Mouse (Mus musculus) thymus, postnatal 25 days (tissue): ENCODE data around the gene Eml1.

Source experiments
- DNase-seq: peaks from one replicate; pipeline ENCODE4 v3.0.0; 2022

Gene Eml1

DNA sequence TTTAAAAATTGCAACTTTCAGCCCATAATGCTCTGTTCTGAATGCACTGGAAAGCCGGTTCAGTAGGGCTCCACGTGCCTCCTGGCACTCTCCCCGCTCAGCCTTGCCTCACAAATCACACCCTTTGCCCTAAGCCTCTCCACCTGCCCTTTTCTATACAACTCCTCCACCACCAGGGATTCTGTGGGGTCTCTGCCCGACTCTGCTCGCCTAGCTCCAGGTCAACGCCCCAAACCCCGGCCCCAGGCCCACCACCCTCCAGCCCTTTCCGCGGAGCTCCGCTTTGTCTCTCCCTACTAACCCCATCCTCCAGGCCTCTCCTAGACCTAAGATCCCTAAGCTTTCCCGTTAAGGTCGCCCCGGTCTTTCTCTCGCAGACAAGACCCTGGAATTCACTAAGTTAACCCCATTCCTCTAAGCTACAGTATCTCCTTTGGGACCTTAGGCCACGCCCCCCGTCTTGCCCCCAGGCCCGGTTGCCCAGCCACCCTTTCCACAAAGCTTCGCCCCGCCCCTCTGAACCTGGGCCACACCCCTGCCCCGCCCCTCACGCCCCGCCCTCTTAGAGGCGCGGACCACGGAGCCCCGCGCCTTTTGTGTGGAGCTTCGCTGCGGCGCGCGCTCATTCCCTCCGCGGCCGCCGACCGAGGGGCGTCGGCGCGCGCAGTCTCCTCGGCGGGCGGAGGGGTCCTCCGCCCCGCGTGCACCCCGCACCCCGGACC, 183.5 kb downstream of the Eml1 start, which contains the start of gene Evl:
Evl (plus strand) TSS at position 601 of the 722 bp plus-strand sequence.
- DNase-seq: peak; percentile 87

DNA sequence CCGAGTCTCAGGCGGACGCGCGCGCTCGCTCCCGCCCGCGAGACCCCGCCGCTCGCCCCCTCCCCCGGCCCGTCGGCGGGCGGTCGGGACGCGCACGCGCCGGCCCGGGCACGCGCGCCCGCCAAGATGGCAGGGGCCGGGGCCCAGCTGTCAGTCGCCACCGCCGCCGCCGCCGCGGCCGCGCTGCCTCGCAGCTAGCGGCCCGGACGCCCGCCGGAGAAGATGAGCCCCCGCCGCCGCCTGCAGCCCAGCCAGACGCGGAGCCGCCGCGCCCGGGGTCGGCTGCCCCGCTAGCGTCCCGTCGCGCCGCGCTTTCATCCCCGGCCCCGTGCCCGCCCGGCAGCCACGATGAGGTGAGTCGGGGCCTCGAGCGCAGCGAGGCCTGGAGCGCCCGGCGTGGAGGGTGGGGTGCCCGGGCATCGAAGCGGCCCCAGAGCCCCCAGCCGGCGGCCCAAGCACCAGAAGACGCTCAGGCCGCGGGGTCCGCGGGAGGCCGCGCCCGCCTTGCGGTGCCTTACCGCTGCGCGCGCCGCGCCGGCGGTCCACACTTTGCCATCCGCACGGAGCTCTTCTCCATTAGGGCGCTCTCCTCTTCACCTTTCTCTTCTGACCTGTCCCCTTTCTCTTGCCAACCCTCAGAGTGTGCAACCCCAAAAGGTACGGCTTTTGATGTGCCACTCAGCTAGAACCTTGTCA, 184.3 kb downstream of the Eml1 start:
- DNase-seq: peak; percentile 62

DNA sequence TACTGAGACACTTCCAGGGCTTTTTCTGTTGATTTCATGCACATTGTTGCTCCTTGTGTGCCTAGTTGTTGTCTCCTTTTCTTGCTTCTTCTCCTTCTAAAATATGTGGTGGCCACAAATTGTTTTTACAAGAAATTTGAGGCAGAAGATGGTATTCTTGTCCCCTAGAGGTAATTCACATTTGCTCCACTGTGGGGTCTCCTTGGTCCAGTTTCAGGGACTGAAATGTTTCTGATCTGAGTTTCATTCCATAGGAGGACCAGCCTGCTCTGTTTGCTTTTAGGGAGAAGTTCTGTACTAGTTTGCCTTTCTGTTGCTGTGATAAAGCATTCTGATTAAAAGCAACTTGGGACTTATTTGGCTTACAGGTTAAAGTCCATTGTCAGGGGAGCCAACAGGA, 187.4 kb downstream of the Eml1 start:
- no peak for DNase-seq

DNA sequence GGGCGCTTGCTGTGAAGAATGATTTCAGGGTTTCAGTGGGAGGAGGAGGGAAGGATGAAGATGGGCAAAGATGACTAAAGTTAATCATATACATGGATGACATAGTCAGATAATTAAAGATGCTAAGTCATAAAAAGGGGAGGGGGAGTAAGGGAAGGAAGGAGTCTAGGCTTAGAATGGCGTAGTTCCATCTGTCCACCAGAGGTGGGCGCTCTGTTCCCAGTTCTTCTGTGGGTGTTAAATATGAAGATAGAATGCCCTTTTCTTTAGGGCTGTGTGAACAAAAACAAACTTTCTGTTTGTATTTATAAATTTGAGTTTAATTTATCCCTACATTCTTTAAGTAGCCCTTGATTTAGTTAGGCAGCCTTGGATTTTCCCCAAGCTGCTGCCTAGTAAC, 192.5 kb downstream of the Eml1 start:
- peak; percentile 22 for DNase-seq

DNA sequence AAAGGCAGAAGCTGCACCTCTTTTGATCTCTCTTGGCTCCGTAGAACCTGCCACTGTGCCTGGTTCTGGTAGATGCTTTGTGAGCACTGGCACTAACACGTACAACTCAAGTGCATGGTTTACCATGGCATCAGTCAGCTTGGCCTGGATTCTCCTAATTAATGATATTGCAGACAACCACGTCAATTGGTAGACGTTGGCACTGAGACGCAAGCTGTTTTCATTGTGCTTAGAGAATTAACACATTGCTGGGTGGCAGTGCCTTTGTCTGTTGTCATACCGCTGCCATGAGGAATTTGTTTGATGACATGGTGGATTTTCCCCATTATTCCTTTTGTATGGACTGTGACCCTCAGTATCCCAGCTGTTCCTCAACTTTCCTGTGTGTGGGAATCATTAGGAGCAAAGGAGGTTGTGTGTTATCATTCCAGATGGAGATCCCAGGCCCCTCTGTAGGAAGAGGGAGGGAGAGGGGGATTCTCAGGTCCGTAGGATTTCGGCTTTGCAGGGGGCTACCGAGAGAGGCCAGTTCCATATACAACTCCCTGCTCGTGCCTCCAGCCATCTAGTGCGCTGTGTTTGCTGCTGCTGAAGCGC, 194.3 kb downstream of the Eml1 start:
- DNase-seq: no peak

DNA sequence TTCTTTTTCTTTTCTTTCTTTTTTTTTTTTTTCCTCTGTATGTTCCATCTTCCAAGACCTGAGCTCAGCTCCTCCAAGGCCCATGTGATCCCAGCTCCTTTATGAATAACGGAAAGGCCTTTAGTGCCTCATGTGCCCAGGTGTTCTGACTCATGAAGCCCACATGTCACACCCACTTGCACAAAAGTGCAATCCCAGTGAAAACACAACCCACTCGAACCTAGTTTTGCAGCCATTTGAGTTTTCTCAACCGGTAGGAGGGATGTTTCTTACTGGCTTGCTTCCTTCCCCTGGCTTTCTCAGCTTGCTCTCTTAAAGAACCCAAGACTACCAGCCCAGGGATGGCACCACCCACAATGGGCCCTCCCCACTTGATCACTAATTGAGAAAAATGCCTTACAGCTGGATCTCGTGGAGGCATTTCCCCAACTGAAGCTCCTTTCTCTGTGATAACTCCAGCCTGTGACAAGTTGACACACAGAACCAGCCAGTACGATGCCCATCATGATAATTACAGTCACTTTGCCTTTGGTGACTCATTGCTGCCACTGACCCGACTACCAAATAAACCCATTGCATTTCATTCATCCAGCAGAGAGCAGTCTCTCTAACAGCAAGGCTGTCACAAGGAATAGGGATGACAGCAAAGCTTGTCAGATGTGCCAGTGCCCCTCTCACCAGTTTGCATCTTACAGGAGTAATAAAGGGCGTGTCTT, 208.6 kb downstream of the Eml1 start:
- no peak for DNase-seq

DNA sequence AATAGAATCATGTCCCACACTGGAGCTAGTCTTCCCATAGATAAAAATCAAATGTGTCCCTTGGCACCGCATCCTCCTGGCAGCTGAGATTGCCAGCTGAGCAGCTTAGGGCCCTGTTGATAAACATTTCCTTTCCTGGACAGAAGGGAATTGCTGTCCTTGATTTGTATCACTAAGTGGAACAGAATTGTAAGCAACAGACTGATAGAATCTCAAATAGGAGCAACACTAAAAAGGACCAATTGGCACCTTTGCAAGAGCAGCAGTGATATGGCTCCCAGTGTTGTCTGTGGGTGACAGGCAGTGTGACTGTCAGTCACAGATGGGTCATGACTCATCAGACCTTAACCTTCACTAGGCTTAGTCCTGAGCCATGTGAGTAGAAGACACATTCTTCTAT, 213.0 kb downstream of the Eml1 start:
- DNase-seq: no peak
